Mouse (Mus musculus) heart, adult 2 months (tissue): Measurements from ENCODE around the gene Zkscan2. TPM values are rescaled to one million over a fixed set of nuclear protein-coding genes. Genes with fewer than 3 reads are reported as not detected.
A peak's percentile ranks its signal among the peaks of the same experiment; 100 is the strongest.

Experiments used
- DNase-seq, 2 experiments: peaks; one replicate each; pipeline ENCODE4 v3.0.0; 2021
- H3K27ac ChIP-seq: fragments of 200-600 bp; 2 replicates; pipeline ENCODE4 v1.8.1; 2022
- H3K27me3 ChIP-seq: fragments of 200-500 bp; 2 replicates; pipeline ENCODE4 v1.6.1; 2012; ENCODE audit warnings: mild to moderate bottlenecking, low read length, inconsistent platforms, mixed read lengths; ENCODE audit not compliant: control insufficient read depth, insufficient read depth
- H3K36me3 ChIP-seq: fragments of 200-500 bp; 2 replicates; pipeline ENCODE4 v1.6.1; 2012; ENCODE audit warnings: low read length, inconsistent platforms; ENCODE audit not compliant: control insufficient read depth, insufficient read depth
- H3K4me1 ChIP-seq: fragments of 200-500 bp; 2 replicates; pipeline ENCODE4 v1.6.1; 2011; ENCODE audit warnings: low read length; ENCODE audit not compliant: control insufficient read depth, insufficient read depth
- H3K4me3 ChIP-seq: fragments of 200-600 bp; 2 replicates; pipeline ENCODE4 v1.8.1; 2022
- H3K79me2 ChIP-seq: fragments of 200-500 bp; replicated peaks from 2 replicates; pipeline ENCODE4 v1.6.1; 2012; ENCODE audit warnings: mild to moderate bottlenecking, inconsistent platforms, low read length, moderate library complexity, mixed read lengths; ENCODE audit not compliant: control insufficient read depth, insufficient read depth
- H3K9ac ChIP-seq: fragments of 200-500 bp; 2 replicates; pipeline ENCODE4 v1.6.1; 2012; ENCODE audit warnings: low read depth, mild to moderate bottlenecking, control low read depth, inconsistent platforms, low read length, mixed read lengths
- CTCF ChIP-seq: fragments of 200-600 bp; IDR thresholded peaks from 2 replicates; pipeline ENCODE4 v1.8.1; 2022; ENCODE audit warnings: antibody characterized with exemption, mild to moderate bottlenecking, moderate library complexity
- EP300 ChIP-seq: fragments of 200-500 bp; IDR thresholded peaks from 2 replicates; pipeline ENCODE4 v1.6.1; 2011; ENCODE audit warnings: low read depth, low read length, control low read depth; ENCODE audit not compliant: insufficient read depth
- POLR2A ChIP-seq: fragments of 200-500 bp; IDR thresholded peaks from 2 replicates; pipeline ENCODE4 v1.6.1; 2011; ENCODE audit warnings: mild to moderate bottlenecking, low read depth, low read length, control low read depth; ENCODE audit not compliant: insufficient read depth
- WGBS: fragments of 180-500 bp; shearing (Covaris S2); methylation state at CpG from one replicate; pipeline ENCODE4 v1.1.7; 2018; 5-methylcytosine and 5-hydroxymethylcytosine counted together
- intact Hi-C: fragments of 180-260 bp; cut with DNase I; formaldehyde crosslinking; loops from one replicate; pipeline ENCODE4 v1.15.1; 2025
- polyA plus RNA-seq: library from polyadenylated mRNA; depleted of rRNA; stranded (reverse); fragments of >200 nt; gene quantifications from 2 replicates; pipeline ENCODE4 v1.2.3, GENCODE M21; 2012
- total RNA-seq, 2 experiments: library from RNA; stranded (reverse); gene quantifications; 2 replicates each; pipeline ENCODE4 v1.2.3; 2021

The Zkscan2 gene
- total and polyA plus RNA-seq, 3 experiments, result 0.21 to 0.25 (median 0.21) TPM

- no peaks in the 10 kb centered on the region for H3K36me3 ChIP-seq
- intact Hi-C loops, result no loop called here
- H3K27ac ChIP-seq, result no peak overlapping the region
- peak overlapping the region; percentile 54 for H3K4me3 ChIP-seq
- DNase-seq, result no peak
- 37% methylated on average over 19 of the region's 19 CpGs for WGBS
- no peaks in the 10 kb centered on the region for H3K27me3 ChIP-seq
- H3K9ac ChIP-seq, result peak overlapping the region; percentile 54
- H3K79me2 ChIP-seq, result no peaks in the 10 kb centered on the region
- H3K4me1 ChIP-seq, result no peaks in the 10 kb centered on the region
- TF ChIP-seq EP300 (no peak), POLR2A (no peak), CTCF (no peak)
Observed at GRCm38 (mm10) chr7:123499481-123500238, 589 bp downstream of the Zkscan2 start.

- Histone ChIP-seq H3K36me3 (no peaks in the 10 kb centered on the region), H3K9ac (no peak overlapping the region), H3K4me1 (no peaks in the 10 kb centered on the region), H3K27me3 (no peaks in the 10 kb centered on the region), H3K27ac (no peak overlapping the region), H3K4me3 (no peak overlapping the region), H3K79me2 (no peaks in the 10 kb centered on the region)
- DNase-seq, result no peak
- WGBS, result 38% methylated on average over 5 of the region's 5 CpGs
- TF ChIP-seq EP300 (no peak), POLR2A (no peak), CTCF (no peak)
- intact Hi-C loops, result no loop called here
Observed at GRCm38 (mm10) chr7:123487703-123488102, 12.5 kb downstream of the Zkscan2 start.

- Histone ChIP-seq H3K79me2 (no peaks in the 10 kb centered on the region), H3K9ac (no peak overlapping the region), H3K36me3 (no peaks in the 10 kb centered on the region), H3K4me1 (no peaks in the 10 kb centered on the region), H3K27ac (no peak overlapping the region), H3K27me3 (no peaks in the 10 kb centered on the region), H3K4me3 (no peak overlapping the region)
- 93% methylated on average over 1 of the region's 1 CpGs for WGBS
- no peak for TF ChIP-seq CTCF
- TF ChIP-seq POLR2A, result no peak
- no peak for TF ChIP-seq EP300
- DNase-seq, result no peak
- intact Hi-C loops, result no loop called here
Observed at GRCm38 (mm10) chr7:123467961-123468360, 32.3 kb downstream of the Zkscan2 start.

- peak; percentile 54 to 72 for DNase-seq
Observed at GRCm38 (mm10) chr7:123465692-123466387, 34.4 kb downstream of the Zkscan2 start.

GRCm38 (mm10) chr7:123463569-123463968 lies 36.7 kb downstream of the Zkscan2 start:
- DNase-seq, result no peak
- H3K4me3 ChIP-seq, result no peak overlapping the region
- WGBS, result 75% methylated on average over 4 of the region's 4 CpGs
- H3K27ac ChIP-seq, result no peak overlapping the region
- no peaks in the 10 kb centered on the region for H3K36me3 ChIP-seq
- no peak overlapping the region for H3K9ac ChIP-seq
- intact Hi-C loops, result no loop called here
- no peaks in the 10 kb centered on the region for H3K27me3 ChIP-seq
- H3K4me1 ChIP-seq, result peaks cover 1% of the 10 kb centered on the region; the same call in 1 of the 2 replicates
- no peaks in the 10 kb centered on the region for H3K79me2 ChIP-seq
- no peak for TF ChIP-seq EP300
- no peak for TF ChIP-seq POLR2A
- TF ChIP-seq CTCF, result no peak

More at GRCm38 (mm10) chr7:123465692-123466387, 34.4 kb downstream of the Zkscan2 start:
- Histone ChIP-seq H3K4me3 (no peak overlapping the region), H3K27ac (no peak overlapping the region), H3K9ac (no peak overlapping the region), H3K27me3 (no peaks in the 10 kb centered on the region), H3K36me3 (no peaks in the 10 kb centered on the region), H3K4me1 (peaks cover 1% of the 10 kb centered on the region; the same call in 1 of the 2 replicates), H3K79me2 (no peaks in the 10 kb centered on the region)
- WGBS, result 31% methylated on average over 6 of the region's 6 CpGs
- TF ChIP-seq EP300, result peak; percentile 95
- TF ChIP-seq POLR2A, result no peak
- peak; percentile 95 for TF ChIP-seq CTCF
- intact Hi-C loops, result loop anchor here (1.0 to 2.0 kb wide), 4 partner anchors 67 to 521 kb away; no protein-coding TSS in a partner anchor
